Mouse (Mus musculus) lung, postnatal 36 days (tissue): Measurements from ENCODE around the gene Pofut1.
"Not testable (repeated sequence)": the region's sequence is repeated elsewhere in the genome, so short reads cannot be mapped to it uniquely, and the experiment has no call there.

ENCODE experiments used
- DNase-seq: peaks from one replicate; pipeline ENCODE4 v3.0.0; 2022; ENCODE audit warnings: mixed read lengths

The Pofut1 gene

DNA sequence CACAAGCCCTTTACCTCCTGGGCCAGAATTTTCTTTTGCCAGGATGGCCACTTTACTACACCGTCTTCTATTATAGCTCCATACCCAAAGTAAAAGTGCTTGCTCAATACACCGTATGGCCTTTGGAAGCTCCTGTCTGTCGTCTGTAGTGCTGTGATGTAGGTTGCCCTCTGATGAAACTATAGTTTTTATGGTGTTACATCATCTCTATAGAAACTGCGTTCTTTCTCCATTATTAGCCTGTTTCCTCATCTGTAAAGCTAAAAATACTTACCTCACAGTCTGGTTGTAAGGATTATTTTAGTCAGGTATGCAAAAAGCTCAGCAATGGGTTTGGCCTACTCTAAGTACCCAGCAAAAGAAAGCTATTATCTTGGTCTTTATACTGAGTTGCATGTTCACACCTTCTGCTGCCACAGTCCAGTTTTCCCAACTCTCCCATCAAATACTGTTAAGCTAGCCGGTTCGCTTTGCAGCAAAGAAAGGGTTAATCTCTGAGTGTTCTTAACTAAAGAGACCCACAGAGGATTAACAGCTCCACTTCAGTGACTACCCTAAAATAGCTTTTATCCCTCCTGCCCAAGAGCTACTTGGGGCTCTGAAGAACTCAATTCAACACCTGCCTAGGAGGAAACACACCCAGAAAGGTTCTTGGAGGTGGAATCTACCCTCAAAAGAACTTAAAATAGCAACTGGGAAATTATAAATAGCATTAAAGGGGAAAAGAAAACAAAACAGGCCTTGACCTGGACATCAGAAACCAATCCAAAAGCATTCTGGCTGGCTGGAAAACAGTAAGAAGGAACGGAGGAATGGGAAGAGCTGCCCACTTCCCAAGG lies 2.1 kb upstream of the Pofut1 start:
- peak; percentile 65 for DNase-seq

DNA sequence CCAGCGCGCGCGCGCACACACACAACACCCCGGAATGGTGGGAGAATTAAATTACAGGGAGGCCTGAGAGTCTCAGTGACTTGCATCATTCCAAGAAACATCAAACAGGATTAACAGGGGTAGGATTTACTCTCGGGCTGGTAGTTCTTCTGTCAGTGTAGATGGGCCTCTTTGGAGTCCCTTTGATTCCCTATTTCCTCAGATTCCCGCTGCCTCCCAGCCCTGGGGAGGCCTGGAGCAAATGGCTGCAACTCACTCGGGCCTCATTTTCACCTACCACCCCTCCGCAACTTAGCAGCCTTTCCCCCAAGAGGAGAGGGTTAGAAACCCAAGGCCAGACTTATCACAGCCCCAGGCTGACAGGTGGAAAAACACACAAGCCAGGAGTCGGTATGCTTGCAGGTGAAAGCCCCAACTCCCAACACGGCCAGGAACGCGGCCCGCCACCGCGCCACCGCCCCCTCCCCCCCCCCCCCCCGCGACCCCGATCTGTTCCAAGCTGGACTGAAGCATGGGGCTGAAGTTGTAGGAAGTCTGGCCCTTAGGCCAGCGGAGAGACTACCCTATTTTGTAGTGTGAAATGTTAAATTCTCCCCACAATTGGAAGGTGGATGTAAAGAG lies 1.4 kb upstream of the Pofut1 start:
- DNase-seq, result no peak

DNA sequence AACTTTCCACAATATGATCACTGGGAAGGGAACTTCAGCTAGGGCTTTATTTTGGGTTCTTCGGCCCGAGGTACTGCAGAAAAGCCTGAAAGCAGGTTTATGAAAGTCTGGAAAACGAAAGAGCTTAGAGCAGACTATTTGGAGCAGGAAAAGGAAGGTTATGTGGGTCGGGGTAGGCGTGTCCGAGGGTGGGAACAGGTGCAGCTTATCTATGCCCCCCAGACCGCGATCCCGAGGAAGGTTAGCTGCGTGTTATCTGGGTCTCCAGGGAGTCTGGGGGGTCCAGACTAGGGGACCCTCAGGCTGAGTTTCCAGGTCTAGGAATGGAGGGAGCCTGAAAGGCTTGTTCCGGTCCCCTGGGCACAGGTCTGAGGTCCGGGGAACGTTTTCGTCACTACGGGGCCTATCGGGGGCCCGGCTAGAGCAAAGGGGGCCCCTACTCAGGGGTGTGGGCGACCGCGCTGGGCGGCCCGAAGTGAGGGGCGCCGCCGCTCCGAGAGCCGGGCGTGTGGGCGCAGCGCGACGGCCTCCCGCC lies 565 bp upstream of the Pofut1 start:
- DNase-seq, result peak; percentile 22

DNA sequence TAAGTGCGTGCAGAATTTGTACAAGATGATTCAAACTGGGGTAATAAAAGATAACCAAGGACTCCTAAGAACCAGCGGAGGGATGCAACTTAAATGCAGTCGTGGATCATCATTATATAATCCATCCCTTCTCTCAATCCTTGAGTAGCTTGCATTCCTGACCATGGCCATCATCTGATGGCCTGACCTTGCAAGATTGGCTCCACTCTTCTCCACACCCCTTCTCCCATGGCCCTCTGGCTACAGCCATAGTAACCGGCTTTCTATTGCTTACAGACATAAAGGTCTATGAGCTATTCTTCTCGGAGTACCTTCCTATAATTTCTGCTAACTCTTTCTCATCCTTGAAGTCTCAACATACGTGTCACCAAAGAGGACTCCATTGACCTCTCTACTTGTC lies 823 bp downstream of the Pofut1 start:
- DNase-seq, result no peak

DNA sequence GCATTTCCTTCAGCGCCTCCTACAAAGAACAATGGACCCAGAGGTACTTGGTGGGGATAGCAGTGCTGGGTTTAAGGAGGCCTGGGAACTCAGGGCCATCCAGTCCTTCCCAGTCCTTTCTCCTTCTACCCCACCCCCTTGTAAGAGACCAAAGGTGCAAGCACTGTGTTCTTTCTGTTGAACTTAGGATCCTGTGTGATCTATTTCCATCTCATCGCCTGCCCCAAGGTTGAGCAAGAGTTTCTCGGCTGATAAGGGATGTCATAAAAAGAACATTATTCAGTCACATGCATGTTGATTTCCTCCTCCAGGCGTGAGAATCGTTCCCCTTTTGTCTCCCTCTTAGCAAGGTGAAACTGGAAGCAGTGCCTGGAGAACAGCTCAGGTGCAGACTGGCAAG lies 8.4 kb downstream of the Pofut1 start:
- DNase-seq, result no peak

DNA sequence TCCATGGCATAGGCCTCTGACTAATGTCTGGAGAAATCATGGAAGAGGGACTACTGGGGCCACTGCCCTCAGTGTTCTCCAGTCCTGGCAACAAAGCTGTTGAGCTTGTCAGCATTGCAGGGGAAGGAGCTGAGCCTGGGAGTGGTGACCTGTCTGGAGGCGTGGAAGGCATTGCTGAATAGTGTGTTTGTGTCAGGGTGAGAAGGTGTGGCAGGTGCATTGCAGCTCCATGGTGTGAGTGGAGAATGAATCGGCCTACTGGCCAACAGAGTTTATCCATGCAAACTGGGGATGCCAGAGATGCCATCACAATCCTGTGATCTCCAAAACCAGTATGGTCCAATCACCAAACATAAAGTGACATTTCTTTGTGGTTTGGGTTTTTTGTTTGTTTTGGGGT lies 15.3 kb downstream of the Pofut1 start:
- no peak for DNase-seq

DNA sequence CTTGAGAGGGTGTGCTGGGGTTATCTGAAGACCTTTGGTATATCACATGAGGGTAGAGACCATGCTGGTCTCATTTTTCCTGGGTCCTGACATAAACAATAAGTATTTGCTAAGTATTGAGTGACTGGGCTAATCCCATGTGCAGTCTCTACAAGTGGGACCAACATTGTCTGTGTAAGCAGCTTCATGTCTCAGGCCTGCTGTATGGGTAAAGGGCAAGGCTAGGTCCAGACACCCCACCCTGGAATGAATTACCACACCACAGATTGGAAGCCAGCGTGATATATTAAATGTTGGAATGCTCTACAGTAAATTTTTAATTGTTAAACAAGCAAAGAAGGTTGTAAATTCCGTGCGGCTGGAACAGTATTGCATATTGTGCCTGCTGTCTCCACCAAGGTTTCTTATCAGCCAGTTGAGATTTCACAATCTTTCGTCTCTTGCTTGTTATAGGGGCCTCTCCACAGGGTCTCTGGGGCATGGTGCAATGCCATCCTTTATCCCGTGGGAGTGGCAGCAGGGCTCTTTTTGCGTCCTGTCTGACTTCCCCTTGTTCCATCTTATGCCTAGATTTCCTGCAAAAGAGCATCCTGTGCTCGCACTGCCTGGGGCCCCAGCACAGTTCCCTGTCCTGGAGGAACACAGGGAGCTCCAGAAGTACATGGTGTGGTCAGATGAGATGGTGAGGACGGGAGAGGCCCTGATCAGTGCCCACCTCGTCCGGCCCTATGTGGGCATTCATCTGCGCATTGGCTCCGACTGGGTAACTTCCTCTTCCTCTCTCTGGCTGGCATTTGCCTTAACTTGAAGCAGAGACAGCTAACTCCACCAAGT lies 17.9 kb downstream of the Pofut1 start:
- peak; percentile 38 for DNase-seq

DNA sequence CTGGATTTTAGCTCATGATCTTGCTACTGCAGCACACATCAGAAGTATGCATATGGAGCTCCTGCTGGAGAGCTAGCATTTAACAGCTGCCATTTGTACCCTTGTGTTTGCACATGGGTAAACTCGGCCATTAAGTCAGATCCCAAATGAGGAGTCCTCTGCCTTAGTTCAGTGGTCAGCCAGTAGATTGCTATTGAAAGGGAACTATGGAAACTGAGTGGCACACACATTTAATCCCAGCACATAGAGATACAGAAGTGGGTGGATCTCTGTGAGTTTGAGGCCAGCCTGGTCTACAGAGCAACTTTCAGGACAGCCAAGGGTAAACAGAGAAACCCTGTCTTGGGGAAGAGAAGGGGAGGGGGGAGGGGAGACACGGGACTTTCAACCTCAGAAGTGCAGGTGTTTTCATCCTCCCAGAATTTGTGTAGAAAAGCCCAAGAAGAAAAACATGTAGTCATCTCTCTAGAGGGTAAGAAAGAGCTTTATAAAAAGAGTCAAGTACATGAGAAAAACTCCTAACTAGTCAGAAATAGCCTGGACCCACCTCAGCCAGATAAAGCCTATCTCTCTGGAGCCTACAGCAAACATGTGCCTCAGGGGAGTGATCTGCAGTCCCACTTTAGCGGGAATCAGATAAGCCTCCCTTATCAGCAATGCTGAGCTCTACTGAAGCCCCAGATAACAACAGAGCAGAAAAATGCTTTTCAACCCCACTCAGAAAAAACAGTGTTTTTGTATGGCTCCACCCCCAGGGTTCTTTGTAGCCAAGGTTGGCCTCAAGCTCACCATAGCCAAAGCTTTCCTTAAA lies 18.7 kb downstream of the Pofut1 start:
- DNase-seq, result no peak

DNA sequence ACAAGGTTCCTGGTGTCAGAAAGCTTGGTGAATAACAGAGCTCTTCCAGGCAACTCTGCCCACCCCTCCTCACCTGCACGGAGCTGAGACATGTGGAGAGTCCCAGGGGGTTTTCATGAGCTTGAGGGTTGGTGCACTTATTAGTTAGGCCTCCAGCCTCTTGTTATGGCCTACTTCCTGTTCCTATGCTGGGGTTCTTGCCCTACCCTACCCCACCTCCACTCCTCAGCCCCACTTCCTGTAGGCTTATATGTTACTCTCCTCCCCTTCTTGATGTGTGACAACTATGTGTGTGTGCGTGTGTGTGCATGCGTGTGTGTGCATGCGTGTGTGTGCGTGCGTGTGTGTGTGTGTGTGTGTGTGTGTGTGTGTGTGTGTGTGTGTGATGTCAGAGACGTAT lies 21.7 kb downstream of the Pofut1 start:
- DNase-seq, result no peak

DNA sequence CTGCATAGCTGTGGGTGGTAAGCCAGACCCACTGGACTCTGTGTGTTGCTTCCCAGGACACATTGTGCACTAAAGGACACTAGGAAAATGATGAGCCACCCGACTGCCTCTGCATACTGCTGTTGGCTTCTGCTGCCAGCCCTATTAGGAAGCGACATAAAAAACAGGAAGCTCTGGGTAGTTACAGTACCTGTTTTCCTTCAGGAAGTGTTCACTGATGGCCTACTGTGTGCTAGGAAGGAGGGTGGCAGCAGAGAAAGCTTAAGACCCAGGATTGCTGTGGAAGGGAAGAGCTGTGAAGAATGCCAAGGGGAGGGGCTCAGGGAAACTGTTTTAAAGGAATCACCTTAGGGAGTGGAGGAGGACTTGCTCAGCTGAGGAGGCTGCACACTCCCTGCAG lies 26.0 kb downstream of the Pofut1 start:
- DNase-seq, result no peak

DNA sequence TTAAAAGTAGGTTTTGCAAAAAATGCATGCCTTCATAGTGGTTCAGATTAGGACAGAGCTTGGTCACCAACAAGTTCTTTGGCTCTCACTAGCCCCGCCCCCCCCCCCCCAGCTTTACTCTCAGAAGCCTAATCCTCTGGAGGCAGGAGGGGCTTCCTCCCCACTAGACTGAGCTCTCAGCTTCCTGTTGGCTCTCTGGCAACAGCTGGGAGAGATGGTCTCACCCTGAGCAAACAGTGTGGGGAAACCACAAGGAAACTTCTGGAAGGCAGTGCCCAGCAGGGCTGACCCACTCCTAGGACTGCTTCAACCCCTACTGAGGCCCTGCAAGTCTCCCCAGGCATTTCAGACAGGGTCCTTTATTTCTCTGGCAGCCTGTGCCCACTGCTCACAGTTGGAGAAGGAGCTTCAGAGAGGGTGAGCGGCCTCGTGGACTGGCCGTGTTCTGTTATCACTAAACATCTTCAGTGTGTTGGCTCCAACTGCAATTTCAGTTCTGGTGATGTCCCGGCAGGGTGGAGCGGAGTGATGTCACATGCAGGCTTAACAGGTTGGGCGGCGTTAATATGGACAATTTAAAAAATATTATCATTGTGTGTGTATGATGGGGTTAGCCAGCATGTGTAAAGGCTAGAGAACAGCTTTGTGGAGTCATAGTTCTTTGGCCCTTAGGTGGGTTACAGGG lies 29.0 kb downstream of the Pofut1 start:
- DNase-seq, result not testable (repeated sequence)

DNA sequence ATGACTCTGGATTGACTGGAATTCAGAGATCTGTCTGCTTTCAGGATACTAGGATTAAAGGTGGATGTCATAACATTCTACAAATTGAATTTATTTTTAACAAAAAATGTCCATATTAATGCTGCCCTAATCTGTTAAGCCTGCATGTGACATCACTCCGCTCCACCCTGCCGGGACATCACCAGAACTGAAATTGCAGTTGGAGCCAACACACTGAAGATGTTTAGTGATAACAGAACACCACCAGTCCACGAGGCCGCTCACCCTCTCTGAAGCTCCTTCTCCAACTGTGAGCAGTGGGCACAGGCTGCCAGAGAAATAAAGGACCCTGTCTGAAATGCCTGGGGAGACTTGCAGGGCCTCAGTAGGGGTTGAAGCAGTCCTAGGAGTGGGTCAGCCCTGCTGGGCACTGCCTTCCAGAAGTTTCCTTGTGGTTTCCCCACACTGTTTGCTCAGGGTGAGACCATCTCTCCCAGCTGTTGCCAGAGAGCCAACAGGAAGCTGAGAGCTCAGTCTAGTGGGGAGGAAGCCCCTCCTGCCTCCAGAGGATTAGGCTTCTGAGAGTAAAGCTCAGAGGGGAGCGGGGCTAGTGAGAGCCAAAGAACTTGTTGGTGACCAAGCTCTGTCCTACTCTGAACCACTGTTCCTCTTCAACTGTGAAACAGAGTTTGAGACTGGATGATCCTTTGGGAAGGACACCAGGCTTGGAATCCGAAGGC lies 33.0 kb downstream of the Pofut1 start:
- not testable (repeated sequence) for DNase-seq

DNA sequence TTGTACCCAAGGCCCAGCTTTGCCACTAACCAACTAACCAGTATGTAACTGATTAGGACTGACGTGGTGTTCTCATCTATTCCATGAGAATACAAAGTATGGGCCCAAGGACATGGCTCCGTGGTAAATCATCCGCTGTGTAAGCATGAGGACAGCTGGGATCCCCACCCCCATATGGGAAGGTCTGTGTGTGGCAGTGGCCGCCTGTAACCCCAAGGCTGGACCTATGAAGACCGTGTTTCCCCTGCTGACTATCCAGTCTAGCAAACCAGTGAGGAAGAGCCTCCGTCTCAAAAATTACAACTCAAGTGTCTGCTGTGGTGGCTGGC lies 33.5 kb downstream of the Pofut1 start:
- no peak for DNase-seq

DNA sequence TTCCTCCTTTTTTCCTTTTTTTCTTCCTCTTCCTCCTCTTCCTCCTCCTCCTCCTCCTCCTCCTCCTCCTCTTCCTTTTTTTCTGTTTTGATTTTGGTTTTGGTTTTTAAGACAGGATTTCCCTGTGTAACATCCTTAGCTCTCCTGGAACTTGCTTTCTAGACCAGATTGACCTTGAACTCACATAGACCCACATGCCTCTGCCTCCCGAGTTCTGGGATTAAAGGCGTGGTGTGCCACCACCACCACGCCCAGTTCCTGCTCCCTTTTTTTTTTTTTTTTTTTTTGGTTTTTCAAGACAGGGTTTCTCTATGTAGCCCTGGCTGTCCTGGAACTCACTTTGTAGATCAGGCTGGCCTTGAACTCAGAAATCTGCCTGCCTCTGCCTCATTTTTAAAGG lies 34.2 kb downstream of the Pofut1 start:
- not testable (repeated sequence) for DNase-seq

DNA sequence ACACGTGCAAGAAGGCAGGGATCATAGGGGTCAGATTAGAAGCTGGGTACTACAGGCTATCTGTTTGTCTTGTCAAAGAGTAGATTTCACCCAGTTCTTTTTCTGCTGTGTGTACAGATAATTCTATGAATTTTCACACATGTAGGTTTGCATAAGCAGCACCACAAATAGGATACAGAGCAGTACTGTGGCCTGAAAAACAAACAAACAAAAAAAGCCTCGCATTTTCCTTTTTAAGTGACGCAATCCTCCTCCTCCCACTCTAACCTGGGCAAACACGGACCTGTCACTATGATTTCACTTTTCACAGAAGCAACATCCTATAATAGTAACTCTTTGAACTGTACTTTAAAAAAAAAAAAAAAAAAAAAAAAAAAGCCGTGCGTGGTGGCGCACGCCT lies 35.1 kb downstream of the Pofut1 start:
- DNase-seq, result no peak

DNA sequence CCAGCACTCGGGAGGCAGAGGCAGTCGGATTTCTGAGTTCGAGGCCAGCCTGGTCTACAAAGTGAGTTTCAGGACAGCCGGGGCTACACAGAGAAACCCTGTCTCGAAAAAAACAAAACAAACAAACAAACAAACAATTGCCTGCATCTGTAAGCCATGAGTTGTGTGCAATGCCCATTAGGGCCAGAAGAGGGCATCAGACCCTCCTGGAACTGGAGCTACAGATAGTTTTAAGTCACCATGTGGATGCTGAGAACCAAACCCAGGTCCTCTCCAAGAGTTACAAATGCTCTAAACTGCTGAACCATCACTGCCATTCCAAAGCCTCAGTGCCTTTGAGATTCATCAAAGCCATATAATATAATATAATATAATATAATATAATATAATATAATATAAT lies 35.5 kb downstream of the Pofut1 start:
- not testable (repeated sequence) for DNase-seq

DNA sequence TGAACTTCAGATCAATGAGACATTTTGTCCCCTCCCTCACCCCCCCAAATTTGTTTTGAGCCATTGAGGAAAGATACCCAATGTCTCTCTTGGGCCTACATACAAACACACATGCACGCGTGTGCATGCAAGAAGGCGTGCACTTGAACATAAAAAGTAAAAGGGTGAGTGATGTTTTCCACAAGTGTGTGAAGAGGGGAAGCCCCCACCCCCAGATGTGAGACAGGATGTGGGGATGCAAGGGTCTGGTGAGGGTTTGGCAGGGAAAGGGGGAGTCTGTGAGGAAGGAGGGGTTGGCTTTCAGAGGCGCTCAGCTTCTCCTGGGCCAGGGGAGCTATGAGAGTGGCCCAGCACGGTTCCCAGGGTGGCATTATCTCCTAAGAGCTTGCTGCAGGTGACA lies 37.0 kb downstream of the Pofut1 start:
- DNase-seq, result no peak

DNA sequence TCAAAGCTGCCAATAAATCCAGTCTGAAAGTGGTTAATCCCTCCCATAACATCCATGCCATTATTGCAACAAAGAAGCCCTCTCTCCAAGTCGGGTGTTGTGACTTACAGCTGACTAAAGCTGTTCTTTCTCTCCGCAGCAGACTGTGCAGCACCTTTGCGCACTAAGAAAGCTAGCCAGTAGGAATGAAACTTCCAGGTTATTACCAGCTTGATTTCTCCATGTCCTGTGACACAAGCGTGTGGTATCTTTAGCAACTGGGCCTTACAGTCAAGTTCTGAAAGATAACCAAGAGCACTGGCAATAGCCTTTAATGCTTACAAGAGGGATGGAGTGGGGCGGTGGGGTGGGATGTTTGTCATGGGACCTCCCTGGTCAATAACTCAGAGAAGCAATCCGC lies 42.6 kb downstream of the Pofut1 start:
- no peak for DNase-seq

DNA sequence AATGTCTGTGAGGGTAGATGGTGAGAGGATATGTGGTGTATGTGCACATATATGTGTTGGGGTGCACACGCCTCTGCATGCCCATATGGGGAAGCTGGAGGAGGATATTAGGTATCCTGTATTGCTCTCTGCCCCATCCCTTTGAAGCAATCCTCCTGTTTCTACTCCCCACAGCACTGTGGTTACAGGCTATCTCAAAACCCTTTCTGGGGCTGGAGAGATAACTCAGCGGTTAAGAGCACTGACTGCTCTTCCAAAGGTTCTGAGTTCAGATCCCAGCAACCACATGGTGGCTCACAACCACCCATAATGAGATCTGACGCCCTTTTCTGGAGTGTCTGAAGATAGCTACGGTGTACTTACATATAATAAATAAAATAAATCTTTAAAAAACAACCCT lies 45.2 kb downstream of the Pofut1 start:
- no peak for DNase-seq

DNA sequence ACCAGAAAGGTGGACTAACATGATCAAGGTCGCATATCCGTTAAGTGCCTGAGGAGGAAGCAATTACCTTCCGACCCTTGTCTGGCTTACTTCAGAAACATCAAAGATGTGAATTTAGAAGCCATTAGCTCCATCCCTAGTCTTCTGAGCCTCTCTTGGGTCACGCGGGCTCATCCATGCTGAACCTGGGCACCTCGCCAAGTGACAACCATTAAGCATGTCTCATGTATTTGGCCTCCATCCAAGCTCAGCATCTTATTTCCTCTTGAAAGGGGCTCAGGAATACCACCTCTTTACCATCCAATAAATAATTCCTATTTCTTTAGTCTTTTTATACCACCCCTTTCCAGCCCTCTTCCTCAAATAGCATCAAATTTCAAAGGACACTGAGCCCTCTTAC lies 46.5 kb downstream of the Pofut1 start:
- DNase-seq, result no peak
